Mouse (Mus musculus) hindbrain, postnatal 0 days (tissue): ENCODE data around the gene 4930512M02Rik. TPM values are rescaled to one million over a fixed set of nuclear protein-coding genes. Genes with fewer than 3 reads are reported as not detected.

Experiments
- ATAC-seq: fragments of 200-750 bp; cut with Nextera tagmentation; 2 replicates; pipeline ENCODE4 v1.8.0; 2017; ENCODE audit warnings: mild to moderate bottlenecking, moderate TSS enrichment, moderate library complexity
- DNase-seq: peaks from one replicate; pipeline ENCODE4 v3.0.0-alpha.2; 2015; ENCODE audit warnings: low spot score
- H3K27ac ChIP-seq: fragments of 300-500 bp; sonication (generic); 2 replicates; pipeline ENCODE4 v1.5.1; 2014; ENCODE audit warnings: mild to moderate bottlenecking
- H3K27me3 ChIP-seq: fragments of 300-500 bp; sonication (generic); 2 replicates; pipeline ENCODE4 v1.6.1; 2014; ENCODE audit warnings: low read length, mixed read lengths; ENCODE audit not compliant: insufficient read depth
- H3K36me3 ChIP-seq: fragments of 300-500 bp; sonication (generic); 2 replicates; pipeline ENCODE4 v1.6.1; 2014; ENCODE audit warnings: low read length, mixed read lengths; ENCODE audit not compliant: insufficient read depth
- H3K4me1 ChIP-seq: fragments of 300-500 bp; sonication (generic); 2 replicates; pipeline ENCODE4 v1.6.1; 2014; ENCODE audit warnings: antibody characterized with exemption, low read length, mixed read lengths; ENCODE audit not compliant: insufficient read depth
- H3K4me2 ChIP-seq: fragments of 300-500 bp; sonication (generic); 2 replicates; pipeline ENCODE4 v1.6.1; 2014; ENCODE audit warnings: low read depth, mild to moderate bottlenecking, low read length, moderate library complexity, mixed read lengths
- H3K4me3 ChIP-seq: fragments of 300-500 bp; sonication (generic); 2 replicates; pipeline ENCODE4 v1.5.1; 2014; ENCODE audit warnings: low read length
- H3K9ac ChIP-seq: fragments of 300-500 bp; sonication (generic); replicated peaks from 2 replicates; pipeline ENCODE4 v1.6.1; 2014; ENCODE audit warnings: mild to moderate bottlenecking, low read length, moderate library complexity, mixed read lengths
- H3K9me3 ChIP-seq: fragments of 300-500 bp; sonication (generic); 2 replicates; pipeline ENCODE4 v1.6.1; 2016; ENCODE audit warnings: low read length, mixed read lengths
- CTCF ChIP-seq: IDR thresholded peaks from 2 replicates; pipeline ENCODE4 v1.5.1; 2016; ENCODE audit warnings: antibody characterized with exemption, control low read depth, low read depth
- WGBS: fragments of 180-500 bp; shearing (Covaris S2); extraction: QIAGEN DNeasy Blood & Tissue Kit; methylation state at CpG from one replicate; pipeline ENCODE4 v1.1.7; 2014; 5-methylcytosine and 5-hydroxymethylcytosine counted together
- polyA plus RNA-seq: library from polyadenylated mRNA; unstranded; fragments of >200 nt; fragmentation: Nextera tagmentation; extraction: Ambion mirVana; gene quantifications from 2 replicates; pipeline ENCODE4 v1.2.1, GENCODE M21; 2015
- total RNA-seq: library from RNA; depleted of rRNA; stranded (reverse); fragments of >200 nt; gene quantifications from 2 replicates; pipeline ENCODE4 v1.2.3, GENCODE M21; 2014

Gene 4930512M02Rik
- total and polyA plus RNA-seq, 2 experiments from 2014 or later, result not detected

DNA sequence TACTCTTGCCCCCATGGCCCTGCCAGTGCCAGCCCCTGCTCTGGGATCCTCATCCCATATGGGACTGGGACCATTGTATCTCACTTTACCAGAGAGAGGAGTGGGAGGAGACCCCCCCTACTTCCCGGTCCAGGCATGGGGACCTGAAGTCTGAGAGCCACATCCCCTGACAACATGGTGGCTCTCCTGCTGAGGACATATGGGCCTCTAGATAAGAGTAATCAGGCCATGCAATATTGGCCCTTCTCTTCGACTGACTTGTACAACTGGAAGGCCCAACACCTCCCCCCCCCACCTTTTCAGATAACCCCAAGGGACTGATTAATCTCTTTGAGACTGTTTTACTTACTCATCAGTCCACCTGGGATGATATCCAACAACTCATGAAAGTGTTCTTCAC, 18.4 kb downstream of the 4930512M02Rik start:
- Histone ChIP-seq H3K27me3 (no peaks in the 10 kb centered on the region), H3K4me2 (no peak overlapping the region), H3K9ac (no peak overlapping the region), H3K27ac (no peak overlapping the region), H3K4me1 (no peaks in the 10 kb centered on the region), H3K9me3 (peaks cover 5% of the 10 kb centered on the region; the same call in 1 of the 2 replicates), H3K4me3 (no peak overlapping the region), H3K36me3 (no peaks in the 10 kb centered on the region)
- DNase-seq (no peak), ATAC-seq (no peak)
- WGBS, result 87% methylated on average over 2 of the region's 2 CpGs
- no peak for TF ChIP-seq CTCF

DNA sequence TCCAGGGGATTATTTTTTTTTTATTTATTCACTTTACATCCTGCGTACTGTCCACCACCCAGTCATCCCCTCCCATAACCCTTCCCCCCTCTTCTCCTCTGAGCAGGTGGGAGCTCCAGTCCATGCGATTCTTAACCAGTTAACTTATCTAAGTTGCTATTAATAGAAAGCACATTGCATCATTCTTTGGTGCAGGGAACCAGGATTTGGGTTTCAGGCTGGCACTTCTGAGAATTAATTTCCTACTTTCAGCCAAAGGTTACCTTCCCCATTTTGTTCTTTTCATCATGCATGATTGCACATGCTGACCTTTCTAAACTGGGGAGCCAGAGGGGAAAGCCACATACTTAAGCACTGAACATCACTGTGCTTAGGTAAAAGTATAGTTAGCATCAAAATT, 40.3 kb downstream of the 4930512M02Rik start:
- WGBS, result 81% methylated on average over 2 of the region's 2 CpGs
- H3K9ac ChIP-seq, result no peak overlapping the region
- ATAC-seq, result no peak
- H3K4me3 ChIP-seq, result no peak overlapping the region
- no peak overlapping the region for H3K4me2 ChIP-seq
- no peaks in the 10 kb centered on the region for H3K36me3 ChIP-seq
- DNase-seq, result no peak
- H3K27me3 ChIP-seq, result no peaks in the 10 kb centered on the region
- H3K4me1 ChIP-seq, result no peaks in the 10 kb centered on the region
- TF ChIP-seq CTCF, result no peak
- H3K27ac ChIP-seq, result no peak overlapping the region
- H3K9me3 ChIP-seq, result no peaks in the 10 kb centered on the region

DNA sequence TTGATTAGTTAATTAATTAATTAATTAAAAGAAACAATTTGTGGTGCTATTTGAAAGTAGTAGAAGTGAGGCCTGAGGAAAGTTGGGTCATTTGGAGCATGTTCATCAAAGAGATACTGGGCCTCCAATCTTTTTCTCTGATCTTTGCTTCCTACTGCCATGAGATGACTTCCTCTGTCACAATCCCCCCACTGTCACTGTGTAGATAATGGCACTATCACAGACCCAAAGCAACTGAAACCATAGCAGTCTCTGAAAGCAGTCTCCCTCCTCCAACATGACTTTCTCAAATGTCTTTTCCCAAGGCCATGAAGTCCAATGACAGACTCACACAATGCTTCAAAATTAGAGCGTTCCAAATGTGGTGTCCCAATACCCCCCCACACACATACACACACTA, 41.2 kb downstream of the 4930512M02Rik start:
- no peak overlapping the region for H3K9ac ChIP-seq
- WGBS, result 97% methylated on average over 1 of the region's 1 CpGs
- no peak for DNase-seq

DNA sequence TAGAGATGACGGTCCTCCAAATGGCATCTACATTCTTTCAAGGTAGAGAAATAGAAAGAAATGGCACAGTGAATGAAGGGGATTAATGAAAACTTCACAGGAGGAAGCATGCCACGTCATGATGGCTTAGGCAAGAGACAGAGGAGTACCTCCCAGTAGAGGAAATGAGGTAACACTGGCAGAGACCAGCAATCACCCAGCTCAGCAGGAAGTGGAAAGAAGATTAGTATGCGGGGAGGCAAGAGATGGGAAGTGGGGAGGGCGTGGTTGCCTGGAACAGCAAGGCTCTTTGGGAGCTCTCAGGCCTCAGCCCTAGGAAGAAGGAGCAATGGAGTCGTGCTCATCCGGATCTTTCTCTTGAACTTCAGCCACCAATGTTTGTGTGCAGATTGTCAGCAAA, 53.9 kb downstream of the 4930512M02Rik start:
- Histone ChIP-seq H3K27me3 (no peaks in the 10 kb centered on the region), H3K27ac (no peak overlapping the region), H3K9ac (no peak overlapping the region), H3K4me1 (no peaks in the 10 kb centered on the region), H3K9me3 (no peaks in the 10 kb centered on the region), H3K4me3 (no peak overlapping the region), H3K36me3 (no peaks in the 10 kb centered on the region), H3K4me2 (no peak overlapping the region)
- ATAC-seq (no peak), DNase-seq (no peak)
- 71% methylated on average over 6 of the region's 6 CpGs for WGBS
- no peak for TF ChIP-seq CTCF

More for the DNA sequence above, 41.2 kb downstream of the 4930512M02Rik start:
- Histone ChIP-seq H3K4me3 (no peak overlapping the region), H3K4me1 (no peaks in the 10 kb centered on the region), H3K9me3 (no peaks in the 10 kb centered on the region), H3K36me3 (no peaks in the 10 kb centered on the region), H3K27ac (no peak overlapping the region), H3K27me3 (no peaks in the 10 kb centered on the region), H3K4me2 (no peak overlapping the region)
- ATAC-seq, result no peak
- TF ChIP-seq CTCF, result no peak

DNA sequence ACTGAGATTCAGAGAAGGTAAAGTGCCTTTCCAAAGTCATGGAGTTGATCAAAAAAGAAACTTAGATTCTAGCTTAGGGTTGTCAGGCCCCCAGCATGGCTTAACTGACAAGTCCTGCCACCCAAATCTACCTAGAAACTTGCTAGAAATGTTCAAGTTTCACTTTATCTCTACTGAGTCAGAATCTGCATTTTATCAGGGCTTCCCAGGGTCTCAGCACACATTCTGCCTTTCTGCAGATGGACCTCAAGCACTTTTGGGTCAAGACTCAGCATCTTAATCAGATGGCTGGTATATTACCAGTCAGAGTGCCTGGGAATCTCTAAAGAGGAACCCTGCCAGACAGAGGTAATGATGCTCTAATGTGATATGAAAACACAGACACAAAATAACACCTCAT, 56.9 kb downstream of the 4930512M02Rik start:
- ATAC-seq, result no peak
- H3K27ac ChIP-seq, result no peak overlapping the region
- H3K4me2 ChIP-seq, result no peak overlapping the region
- no peak overlapping the region for H3K4me3 ChIP-seq
- no peak for TF ChIP-seq CTCF
- no peaks in the 10 kb centered on the region for H3K27me3 ChIP-seq
- H3K36me3 ChIP-seq, result no peaks in the 10 kb centered on the region
- DNase-seq, result no peak
- no peaks in the 10 kb centered on the region for H3K4me1 ChIP-seq
- no peak overlapping the region for H3K9ac ChIP-seq
- H3K9me3 ChIP-seq, result no peaks in the 10 kb centered on the region

DNA sequence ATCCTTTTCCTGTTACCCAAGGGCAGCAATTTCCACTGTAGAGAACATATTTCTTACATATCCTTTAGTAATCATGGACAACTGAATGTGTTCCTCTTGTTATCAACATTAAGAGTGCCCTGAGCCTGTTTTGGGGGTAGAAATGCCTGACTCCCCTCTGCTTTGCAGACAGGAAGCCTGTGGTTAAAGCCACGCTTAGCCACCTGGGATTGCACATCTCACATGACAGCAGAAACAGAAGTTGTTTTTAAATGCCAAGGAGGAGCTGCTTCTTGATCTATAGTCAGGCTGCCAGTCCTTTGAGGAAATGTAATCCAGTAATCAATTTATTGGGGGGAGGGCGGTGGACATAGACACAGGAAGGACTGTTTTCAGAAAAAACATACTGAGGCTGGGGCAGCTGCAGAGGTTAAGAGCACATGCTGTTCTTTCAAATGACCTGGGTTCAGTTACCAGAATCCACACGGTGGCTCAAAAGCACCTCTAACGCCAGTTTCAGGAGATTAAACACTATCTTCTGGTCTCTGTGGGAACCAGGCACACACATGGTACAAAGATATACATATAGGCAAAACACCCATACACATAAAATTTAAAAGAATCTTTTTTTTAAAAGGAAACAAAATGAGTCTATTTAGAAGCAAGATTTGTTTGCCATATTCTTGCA, 58.0 kb downstream of the 4930512M02Rik start:
- no peak for ATAC-seq
- Histone ChIP-seq H3K4me3 (no peak overlapping the region), H3K27me3 (no peaks in the 10 kb centered on the region), H3K4me2 (no peak overlapping the region), H3K36me3 (no peaks in the 10 kb centered on the region), H3K4me1 (no peaks in the 10 kb centered on the region), H3K9me3 (no peaks in the 10 kb centered on the region), H3K9ac (no peak overlapping the region), H3K27ac (no peak overlapping the region)
- no peak for TF ChIP-seq CTCF
- no peak for DNase-seq
- WGBS, result 62% methylated on average over 4 of the region's 4 CpGs

DNA sequence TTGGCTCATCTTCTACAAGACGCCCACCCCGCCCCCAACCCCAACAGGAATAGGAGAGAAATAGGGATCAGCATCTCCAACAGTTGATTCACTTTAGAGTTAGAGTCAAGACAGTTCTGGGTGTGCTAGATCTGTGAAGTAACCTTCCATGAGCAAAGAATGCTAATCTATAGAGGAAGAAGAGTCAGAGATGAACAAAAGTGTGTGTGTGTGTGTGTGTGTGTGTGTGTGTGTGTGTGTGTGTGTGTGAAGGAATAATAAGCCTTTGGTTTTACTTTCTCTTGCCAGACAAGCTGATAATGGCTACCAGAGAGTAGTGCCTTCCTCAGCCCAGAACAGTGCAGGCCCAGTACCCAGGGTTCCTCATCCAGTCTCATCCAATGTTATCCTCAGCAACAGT, 59.6 kb downstream of the 4930512M02Rik start:
- no peaks in the 10 kb centered on the region for H3K9me3 ChIP-seq
- TF ChIP-seq CTCF, result no peak
- ATAC-seq (no peak), DNase-seq (no peak)
- H3K9ac ChIP-seq, result no peak overlapping the region
- no peak overlapping the region for H3K4me3 ChIP-seq
- no peaks in the 10 kb centered on the region for H3K36me3 ChIP-seq
- no peaks in the 10 kb centered on the region for H3K27me3 ChIP-seq
- no peaks in the 10 kb centered on the region for H3K4me1 ChIP-seq
- no peak overlapping the region for H3K4me2 ChIP-seq
- 94% methylated on average over 2 of the region's 2 CpGs for WGBS
- H3K27ac ChIP-seq, result no peak overlapping the region
